Mouse (Mus musculus) 3134 (cell line): ENCODE measurements at regions not wholly inside any gene's neighbourhood (a gene's known extent, or its start where the extent isn't known, plus 50 kb on each side); places are given as distances from the start of the nearest gene placed in this dataset.

Source experiments
- DNase-seq: peaks from one replicate; pipeline ENCODE4 v3.0.0-alpha.2; 2011; ENCODE audit warnings: low spot score; ENCODE audit not compliant: insufficient read length; ENCODE audit errors: extremely low read depth

DNA sequence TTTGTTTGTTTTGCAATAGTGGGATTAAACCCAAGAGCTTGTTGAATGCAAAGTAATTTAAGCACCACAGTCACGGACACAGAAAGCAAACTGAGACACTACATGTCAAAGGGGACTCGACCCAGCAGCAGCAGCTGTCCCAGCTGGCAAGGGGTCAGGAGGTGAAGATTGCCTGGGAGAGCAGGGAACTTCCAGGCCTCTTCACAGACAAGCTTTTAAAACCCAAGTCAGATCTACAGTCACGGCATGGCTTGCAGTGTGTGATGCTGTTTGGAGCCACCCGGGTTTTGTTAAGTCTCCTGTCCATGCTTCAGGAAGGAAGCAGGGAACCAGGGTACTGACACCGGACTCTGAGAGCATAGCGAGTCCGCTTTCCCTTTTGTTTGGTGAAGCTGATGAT, 125.4 kb downstream of the Cd83 start:
- no peak for DNase-seq

GRCm38 (mm10) chr13:43913476-43913875, 128.9 kb downstream of the Cd83 start:
- no peak for DNase-seq

DNA sequence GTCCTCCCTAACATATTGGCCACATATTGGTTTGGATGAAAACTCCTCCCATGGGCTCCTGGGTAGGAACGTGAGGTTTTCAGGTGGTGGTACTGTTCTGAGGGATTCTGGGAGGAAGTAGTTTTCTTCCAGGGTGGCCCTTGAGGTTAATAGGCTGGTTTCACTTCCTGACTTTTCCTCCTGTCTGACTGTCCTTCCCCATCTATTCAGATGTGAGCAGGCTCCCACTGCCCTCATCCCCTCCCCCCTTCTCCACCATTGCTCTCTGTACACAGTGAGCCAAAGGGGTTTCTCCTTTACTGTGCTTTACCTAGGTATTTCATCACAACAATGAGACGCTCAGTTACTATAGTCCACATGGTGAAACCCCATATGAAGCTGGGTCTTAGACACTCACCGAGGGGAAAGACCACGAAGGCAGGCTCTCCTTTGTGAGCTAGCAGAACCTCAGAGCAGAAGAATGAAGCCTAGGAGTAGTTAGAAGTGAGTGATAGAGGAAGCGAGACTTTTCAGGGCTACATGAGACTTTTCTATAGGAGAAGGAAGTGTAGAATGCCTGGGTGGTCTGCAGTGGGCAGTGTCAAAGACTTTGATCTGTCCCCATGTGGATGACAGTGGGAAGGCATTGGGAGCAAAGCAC, 135.3 kb downstream of the Cd83 start:
- DNase-seq = no peak

GRCm38 (mm10) chr13:43930081-43930981, 145.8 kb downstream of the Cd83 start:
- no peak for DNase-seq

GRCm38 (mm10) chr13:43932946-43933345, 148.4 kb downstream of the Cd83 start:
- DNase-seq = peak; percentile 7

GRCm38 (mm10) chr13:43935284-43935683, 150.7 kb downstream of the Cd83 start:
- peak; percentile 48 for DNase-seq

GRCm38 (mm10) chr13:43936504-43936903, 151.9 kb downstream of the Cd83 start:
- no peak for DNase-seq

DNA sequence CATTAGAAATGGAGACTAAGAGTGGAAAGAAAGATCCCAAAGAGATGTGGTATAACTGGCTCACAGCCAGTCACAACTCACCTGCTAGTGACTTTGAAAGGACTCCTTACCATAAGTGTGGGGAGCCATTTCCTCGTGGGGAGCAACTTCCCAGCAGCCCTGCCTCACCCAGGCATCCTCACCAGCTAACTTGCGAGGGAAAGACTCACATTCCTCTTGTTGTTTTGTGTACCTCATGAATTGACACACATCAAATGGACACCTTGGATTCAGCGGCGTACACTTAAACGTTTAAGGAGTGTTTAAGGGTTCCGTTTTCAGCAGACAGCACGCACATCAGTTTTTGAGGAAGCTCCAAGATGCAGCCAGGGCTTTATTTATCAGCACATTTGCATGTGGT, 154.0 kb downstream of the Cd83 start:
- no peak for DNase-seq

DNA sequence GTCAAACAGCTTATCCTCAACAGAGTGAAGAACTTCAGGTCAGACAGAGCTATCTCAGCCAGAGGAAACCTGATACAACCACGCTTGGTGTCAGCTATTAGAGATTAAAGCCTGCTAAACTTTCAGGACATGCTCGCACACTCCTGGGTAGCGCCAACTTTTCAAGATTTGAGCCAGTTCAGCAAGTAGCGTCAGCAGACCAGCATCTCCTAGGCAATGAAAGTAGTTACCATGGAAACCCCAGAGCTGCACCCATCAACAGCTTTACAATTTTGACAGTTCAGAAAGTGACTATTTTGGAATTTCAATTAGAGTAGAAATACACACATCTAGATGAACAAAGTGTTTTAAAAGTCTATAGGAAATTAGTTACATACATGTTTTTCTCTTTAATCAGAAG, 154.8 kb downstream of the Cd83 start:
- no peak for DNase-seq

- no peak for DNase-seq
Measured at GRCm38 (mm10) chr13:43941731-43942130, 157.2 kb downstream of the Cd83 start.

- no peak for DNase-seq
Measured at GRCm38 (mm10) chr13:43948606-43949005, 164.0 kb downstream of the Cd83 start.

DNA sequence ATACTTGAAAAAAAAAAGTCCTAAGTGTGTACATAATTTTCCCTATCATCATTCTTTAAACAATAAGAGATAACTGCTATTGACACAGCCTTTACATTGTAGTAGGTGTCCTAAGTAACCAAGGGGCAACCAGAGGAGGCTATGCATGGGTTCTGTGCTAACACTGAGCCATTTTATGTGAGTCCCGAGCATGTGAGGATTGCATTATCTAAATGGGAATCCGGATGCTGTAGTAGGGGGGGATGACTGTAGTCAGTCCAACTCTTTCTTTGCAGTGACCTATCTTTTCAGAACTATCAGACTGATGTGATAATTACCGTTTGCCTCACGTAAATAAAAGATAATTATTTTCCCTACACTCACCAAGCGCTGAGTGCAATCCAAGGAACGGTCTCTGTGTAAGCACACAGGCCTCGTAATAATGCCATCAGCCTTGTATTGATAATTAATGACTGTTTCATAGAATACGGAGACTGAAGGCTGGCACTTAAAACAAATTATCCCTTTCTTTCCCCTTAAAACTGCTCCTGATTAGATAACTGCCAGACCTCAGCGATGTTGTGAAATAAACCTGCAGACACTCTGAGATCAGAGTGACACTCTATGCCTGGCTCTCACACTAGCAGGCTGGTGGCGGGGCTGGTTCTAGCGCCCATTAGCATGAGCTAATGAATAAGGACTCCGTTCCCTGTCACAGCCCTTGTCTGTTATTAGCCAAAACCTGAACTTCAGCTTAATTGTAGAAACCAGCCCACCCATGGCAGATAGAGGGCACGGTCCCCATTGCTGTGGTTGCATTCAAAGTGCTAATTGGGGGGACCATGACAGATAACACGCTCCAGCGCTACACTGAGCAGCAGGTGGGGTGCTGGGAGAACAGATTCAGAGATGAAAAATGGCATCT, 165.4 kb downstream of the Cd83 start:
- DNase-seq = no peak

DNA sequence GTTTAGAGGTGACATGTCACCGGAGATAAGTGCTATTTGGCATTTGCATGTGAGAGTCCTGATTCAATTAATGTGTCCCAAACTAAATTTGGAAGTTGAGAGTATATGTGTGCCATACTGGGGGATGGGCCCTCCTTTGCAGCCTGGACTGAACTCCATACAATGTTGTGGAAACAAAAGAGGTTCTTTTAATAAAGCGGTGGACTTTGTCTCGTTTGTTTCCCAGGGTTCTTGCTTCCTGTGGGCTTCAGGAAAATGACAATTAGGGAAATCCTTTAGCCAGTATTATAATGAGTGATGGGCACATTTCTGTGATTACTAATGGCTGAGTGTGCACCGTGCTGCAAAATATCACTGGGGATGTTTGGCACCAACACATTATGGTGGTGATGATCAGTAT, 167.9 kb downstream of the Cd83 start:
- DNase-seq = no peak

DNA sequence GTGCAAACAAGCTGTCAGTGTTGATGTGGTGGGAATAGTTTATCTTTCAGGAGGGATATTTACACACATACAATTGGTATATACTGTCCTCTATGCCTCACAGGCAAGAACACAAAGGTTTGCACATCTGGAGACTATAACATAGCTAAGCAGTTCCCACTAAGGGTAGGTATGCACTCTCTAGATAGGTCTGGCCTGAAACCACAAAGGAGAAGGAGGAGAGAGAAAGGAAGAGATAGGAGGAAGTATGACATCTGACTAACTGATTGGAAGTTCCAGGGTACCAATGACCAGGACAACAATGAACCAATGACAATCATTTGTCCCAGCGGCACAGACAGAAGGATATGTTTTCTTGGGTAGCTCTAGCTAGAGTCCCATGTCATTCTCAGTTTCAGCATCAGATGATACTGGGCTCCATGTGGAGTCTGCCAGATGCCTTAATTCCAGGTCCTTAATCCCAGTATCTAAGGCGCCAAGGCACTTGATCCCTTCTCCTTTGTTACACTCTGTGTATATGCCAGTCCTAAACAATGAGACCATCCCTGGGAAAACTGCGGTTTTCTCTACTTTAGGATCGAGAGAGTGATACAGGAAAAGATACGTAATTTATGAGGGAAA, 168.5 kb downstream of the Cd83 start:
- DNase-seq = no peak

GRCm38 (mm10) chr13:43954714-43955393, 170.3 kb downstream of the Cd83 start:
- DNase-seq = no peak

- DNase-seq = no peak
Measured at GRCm38 (mm10) chr13:43957046-43957445, 172.5 kb downstream of the Cd83 start.

- DNase-seq = no peak
Measured at GRCm38 (mm10) chr13:43959121-43959572, 174.6 kb downstream of the Cd83 start.

- DNase-seq = no peak
Measured at GRCm38 (mm10) chr13:43961047-43961690, 176.6 kb downstream of the Cd83 start.

GRCm38 (mm10) chr13:43961987-43962386, 177.4 kb downstream of the Cd83 start:
- DNase-seq = no peak
